Mouse (Mus musculus) myocyte (in vitro differentiated cells): ENCODE measurements around the gene Hpcal1.

ENCODE experiments used
- POLR2AphosphoS2 ChIP-seq: IDR thresholded peaks from one replicate; pipeline ENCODE4 v1.6.1; 2011; ENCODE audit warnings: low read depth, control low read depth; ENCODE audit not compliant: insufficient read length
- USF1 ChIP-seq: IDR thresholded peaks from one replicate; pipeline ENCODE4 v1.6.1; 2011; ENCODE audit warnings: low read depth, mild to moderate bottlenecking, control low read depth, moderate library complexity

DNA sequence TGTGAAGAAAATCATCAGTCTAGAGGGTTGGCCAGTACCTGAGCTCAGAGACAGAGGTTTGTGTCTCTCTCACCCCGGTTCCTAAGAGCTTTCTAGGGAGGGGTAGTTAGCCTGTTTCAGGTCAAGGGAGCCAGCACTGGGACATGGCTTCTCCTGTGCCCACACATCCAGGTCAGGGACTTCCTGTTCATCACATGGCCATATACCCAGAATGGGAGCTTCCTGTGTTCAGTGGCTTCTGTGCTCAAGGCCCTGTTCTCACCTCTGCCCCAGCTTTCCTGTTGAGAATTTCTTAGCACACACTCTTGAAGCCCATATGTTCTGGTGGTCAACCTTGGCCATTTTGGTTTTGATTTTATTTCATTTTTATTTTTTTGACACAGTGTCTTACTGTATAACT, 26.6 kb downstream of the Hpcal1 start:
- TF ChIP-seq USF1 (no peak), POLR2AphosphoS2 (no peak)
